Mouse (Mus musculus) heart, postnatal 0 days (tissue): Measurements from ENCODE around the gene Ppargc1a.

ENCODE experiments used
- CTCF ChIP-seq: IDR thresholded peaks from 2 replicates; pipeline ENCODE4 v1.5.1; 2016; ENCODE audit warnings: antibody characterized with exemption, control low read depth, low read depth
- EP300 ChIP-seq: IDR thresholded peaks from 2 replicates; pipeline ENCODE4 v1.6.1; 2016; ENCODE audit warnings: antibody characterized with exemption, low read depth

- TF ChIP-seq CTCF (no peak), EP300 (no peak)
Observed at GRCm38 (mm10) chr5:51541557-51541956, 26.0 kb downstream of the Ppargc1a start.
